Mouse (Mus musculus): ENCODE measurements around the gene Trp53i13. TPM values are rescaled to one million over a fixed set of nuclear protein-coding genes. Genes with fewer than 3 reads are reported as not detected.

Gene Trp53i13
- polyA plus RNA-seq, 1 experiment from 2014 or later: 20.9 TPM

- H3K36me3 ChIP-seq (ENCODE audit: control insufficient read depth, insufficient read depth, low read length): peaks cover 39% of the 10 kb centered on the region
- no peak overlapping the region for H3K4me3 ChIP-seq (ENCODE audit: low read depth, low read length)
- H3K27me3 ChIP-seq (ENCODE audit: control insufficient read depth, insufficient read depth, low read length): no peaks in the 10 kb centered on the region
- no peak overlapping the region for H3K4me2 ChIP-seq (replicated peaks; ENCODE audit: low read depth)
- no peak overlapping the region for H3K27ac ChIP-seq (replicated peaks)
- ATAC-seq (ENCODE audit: low FRiP score, low TSS enrichment): no peak
- 94% methylated on average over 19 of the region's 19 CpGs for WGBS
- TF ChIP-seq EP300 (optimal IDR thresholded peaks at IDR 0.05) (no peak), CTCF (IDR thresholded peaks at IDR 0.05; ENCODE audit: low read depth) (no peak)
- peaks cover 4% of the 10 kb centered on the region; the same call in 1 of the 2 replicates for H3K4me1 ChIP-seq (replicated peaks; ENCODE audit: control insufficient read depth, insufficient read depth)
- no peak overlapping the region for H3K9ac ChIP-seq (ENCODE audit: low read length)
- DNase-seq (ENCODE audit: low spot score): no peak
- no peaks in the 10 kb centered on the region for H3K9me3 ChIP-seq (ENCODE audit: control insufficient read depth, low read length)
Observed at GRCm38 (mm10) chr11:77504377-77504776, 11.4 kb downstream of the Trp53i13 start.

GRCm38 (mm10) chr11:77503511-77503910 is 12.3 kb downstream of the Trp53i13 start:
- Histone ChIP-seq H3K36me3 (ENCODE audit: control insufficient read depth, insufficient read depth, low read length) (peaks cover 39% of the 10 kb centered on the region), H3K4me2 (replicated peaks; ENCODE audit: low read depth) (no peak overlapping the region), H3K4me1 (replicated peaks; ENCODE audit: control insufficient read depth, insufficient read depth) (peaks cover 3% of the 10 kb centered on the region; the same call in 1 of the 2 replicates), H3K9me3 (ENCODE audit: control insufficient read depth, low read length) (no peaks in the 10 kb centered on the region), H3K4me3 (ENCODE audit: low read depth, low read length) (no peak overlapping the region), H3K27me3 (ENCODE audit: control insufficient read depth, insufficient read depth, low read length) (no peaks in the 10 kb centered on the region), H3K9ac (ENCODE audit: low read length) (peak overlapping the region; percentile 27; the same call in 1 of the 2 replicates), H3K27ac (replicated peaks) (peak overlapping the region; percentile 45; the same call in 1 of the 2 replicates)
- TF ChIP-seq CTCF (IDR thresholded peaks at IDR 0.05; ENCODE audit: low read depth) (no peak), EP300 (optimal IDR thresholded peaks at IDR 0.05) (no peak)
- DNase-seq (ENCODE audit: low spot score) (peak; percentile 43), ATAC-seq (ENCODE audit: low FRiP score, low TSS enrichment) (peak; percentile 22; the same call in 1 of the 2 replicates)
- 36% methylated on average over 3 of the region's 3 CpGs for WGBS

DNA sequence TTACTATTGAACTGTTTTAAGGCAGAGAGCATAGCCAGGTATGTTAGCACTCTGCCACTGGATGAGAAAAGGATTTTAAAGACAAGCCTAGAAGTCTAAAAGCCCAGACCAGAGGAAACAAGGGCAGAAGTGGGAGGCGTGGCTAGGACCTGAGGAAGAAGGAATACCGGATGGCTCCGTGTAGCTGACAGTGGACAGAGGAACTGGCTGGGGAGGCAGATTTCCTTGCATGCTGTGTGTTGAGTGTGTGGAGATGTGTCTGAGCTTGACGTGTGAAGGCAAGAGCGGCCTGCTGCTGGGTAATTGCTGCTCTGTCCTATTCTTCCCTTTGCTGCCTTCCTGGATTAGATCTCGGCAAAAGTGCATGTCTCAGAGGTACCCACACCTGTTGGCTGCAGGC is 13.3 kb downstream of the Trp53i13 start:
- no peak for DNase-seq (ENCODE audit: low spot score)
- Histone ChIP-seq H3K27me3 (ENCODE audit: control insufficient read depth, insufficient read depth, low read length) (no peaks in the 10 kb centered on the region), H3K9me3 (ENCODE audit: control insufficient read depth, low read length) (no peaks in the 10 kb centered on the region), H3K9ac (ENCODE audit: low read length) (no peak overlapping the region), H3K4me3 (ENCODE audit: low read depth, low read length) (no peak overlapping the region), H3K4me2 (replicated peaks; ENCODE audit: low read depth) (no peak overlapping the region), H3K36me3 (ENCODE audit: control insufficient read depth, insufficient read depth, low read length) (peaks cover 39% of the 10 kb centered on the region), H3K4me1 (replicated peaks; ENCODE audit: control insufficient read depth, insufficient read depth) (0 out of 2 replicates have a peak, but pooled peaks cover 4% of the 10 kb centered on the region), H3K27ac (replicated peaks) (peak overlapping the region; percentile 45; the same call in 1 of the 2 replicates)
- 68% methylated on average over 6 of the region's 6 CpGs for WGBS
- no peak for TF ChIP-seq EP300 (optimal IDR thresholded peaks at IDR 0.05)
- TF ChIP-seq CTCF (IDR thresholded peaks at IDR 0.05; ENCODE audit: low read depth): no peak
- ATAC-seq (ENCODE audit: low FRiP score, low TSS enrichment): no peak

- Histone ChIP-seq H3K9me3 (ENCODE audit: control insufficient read depth, low read length) (no peaks in the 10 kb centered on the region), H3K9ac (ENCODE audit: low read length) (no peak overlapping the region), H3K36me3 (ENCODE audit: control insufficient read depth, insufficient read depth, low read length) (peaks cover 37% of the 10 kb centered on the region), H3K27me3 (ENCODE audit: control insufficient read depth, insufficient read depth, low read length) (no peaks in the 10 kb centered on the region), H3K27ac (replicated peaks) (no peak overlapping the region), H3K4me3 (ENCODE audit: low read depth, low read length) (no peak overlapping the region), H3K4me2 (replicated peaks; ENCODE audit: low read depth) (no peak overlapping the region), H3K4me1 (replicated peaks; ENCODE audit: control insufficient read depth, insufficient read depth) (0 out of 2 replicates have a peak, but pooled peaks cover 6% of the 10 kb centered on the region)
- WGBS: 92% methylated on average over 4 of the region's 4 CpGs
- ATAC-seq (ENCODE audit: low FRiP score, low TSS enrichment): no peak
- DNase-seq (ENCODE audit: low spot score): no peak
- no peak for TF ChIP-seq CTCF (IDR thresholded peaks at IDR 0.05; ENCODE audit: low read depth)
- no peak for TF ChIP-seq EP300 (optimal IDR thresholded peaks at IDR 0.05)
Observed at GRCm38 (mm10) chr11:77501971-77502370, 13.8 kb downstream of the Trp53i13 start.

GRCm38 (mm10) chr11:77501392-77501791 is 14.4 kb downstream of the Trp53i13 start:
- Histone ChIP-seq H3K36me3 (ENCODE audit: control insufficient read depth, insufficient read depth, low read length) (peaks cover 31% of the 10 kb centered on the region), H3K27ac (replicated peaks) (no peak overlapping the region), H3K4me1 (replicated peaks; ENCODE audit: control insufficient read depth, insufficient read depth) (0 out of 2 replicates have a peak, but pooled peaks cover 6% of the 10 kb centered on the region), H3K4me2 (replicated peaks; ENCODE audit: low read depth) (no peak overlapping the region), H3K4me3 (ENCODE audit: low read depth, low read length) (no peak overlapping the region), H3K9me3 (ENCODE audit: control insufficient read depth, low read length) (no peaks in the 10 kb centered on the region), H3K27me3 (ENCODE audit: control insufficient read depth, insufficient read depth, low read length) (no peaks in the 10 kb centered on the region), H3K9ac (ENCODE audit: low read length) (no peak overlapping the region)
- peak; percentile 75 for DNase-seq (ENCODE audit: low spot score)
- peak; percentile 90 for TF ChIP-seq CTCF (IDR thresholded peaks at IDR 0.05; ENCODE audit: low read depth)
- no peak for TF ChIP-seq EP300 (optimal IDR thresholded peaks at IDR 0.05)
- ATAC-seq (ENCODE audit: low FRiP score, low TSS enrichment): no peak
- 22% methylated on average over 5 of the region's 5 CpGs for WGBS

Data from stomach, postnatal 0 days (tissue).